In genomic region chr15:83699834-83700592, GRCm38 (mm10) we compare ENCODE assay signal across 16 mouse cellular contexts. TPM values are rescaled to one million over a fixed set of nuclear protein-coding genes. Genes with fewer than 3 reads are reported as not detected.
DNase-seq lines count a peak whose midpoint lies in the region; ATAC-seq lines count a peak whose summit lies in the region.
"Had no signal": no experiment of that assay in that cellular context is flagged by ENCODE, and none has a peak within 500 bp of the region (broad histone marks: within the 10 kb centered on the region; RNA-seq: fewer than 3 reads in every experiment).

No protein-coding gene starts in this region.

- H3K27ac ChIP-seq in neural tube, embryonic 11.5 days (ENCODE audit: low read depth, low read length) = no peak overlapping the region
- H3K27ac ChIP-seq in neural tube, embryonic 15.5 days (replicated peaks) = no peak overlapping the region
- H3K27ac ChIP-seq in forebrain, embryonic 10.5 days = peak overlapping the region; percentile 81
- peak overlapping the region; percentile 86 for H3K27ac ChIP-seq in limb, embryonic 10.5 days

- no peaks in the 10 kb centered on the region for H3K9me3 ChIP-seq in neural tube, embryonic 11.5 days (ENCODE audit: control insufficient read depth, low read length)
- H3K9me3 ChIP-seq in neural tube, embryonic 15.5 days (replicated peaks) = no peaks in the 10 kb centered on the region
- H3K9me3 ChIP-seq in forebrain, embryonic 10.5 days = peaks cover 18% of the 10 kb centered on the region
- 0 out of 2 replicates have a peak, but pooled peaks cover 4% of the 10 kb centered on the region for H3K9me3 ChIP-seq in limb, embryonic 10.5 days (replicated peaks)

- H3K9ac ChIP-seq in neural tube, embryonic 11.5 days (ENCODE audit: low read length) = no peak overlapping the region
- H3K9ac ChIP-seq in neural tube, embryonic 15.5 days (replicated peaks) = no peak overlapping the region

- peak; percentile 44 for DNase-seq in neural tube, embryonic 11.5 days (ENCODE audit: low spot score)
- DNase-seq in forebrain, embryonic 10.5 days (ENCODE audit: extremely low spot score, low spot score) = peak; percentile 55
- DNase-seq in limb, embryonic 10.5 days (ENCODE audit: low spot score) = peak; percentile 74
- peak; percentile 25 for DNase-seq in retina, embryonic 14.5 days (ENCODE audit: low spot score)
- DNase-seq in cerebellum, postnatal 14 days = no peak
- no peak for DNase-seq in right cerebral cortex, adult 2 months (ENCODE audit: low spot score in 2 of 2)
- no peak for DNase-seq in cerebellum, postnatal 4 days (ENCODE audit: low spot score in 2 of 2)
- DNase-seq: adrenal gland, postnatal 10 days; cerebellum, adult 11-12 months; kidney, postnatal 10 days; lung, adult 18-20 months; thymus, postnatal 4 days had no signal

- H3K4me1 ChIP-seq in neural tube, embryonic 11.5 days (ENCODE audit: control insufficient read depth, insufficient read depth, low read length) = peaks cover 31% of the 10 kb centered on the region
- H3K4me1 ChIP-seq in neural tube, embryonic 15.5 days = peaks cover 34% of the 10 kb centered on the region
- H3K4me1 ChIP-seq in forebrain, embryonic 10.5 days = peaks cover 75% of the 10 kb centered on the region
- H3K4me1 ChIP-seq in limb, embryonic 10.5 days = peaks cover 71% of the 10 kb centered on the region
- H3K4me1 ChIP-seq: megakaryocyte, embryonic 14.5 days had no signal

- WGBS in neural tube, embryonic 11.5 days = 22% methylated on average over 11 of the region's 11 CpGs
- 26% methylated on average over 11 of the region's 11 CpGs for WGBS in neural tube, embryonic 15.5 days
- WGBS in forebrain, embryonic 10.5 days = 6% methylated on average over 11 of the region's 11 CpGs
- 16% methylated on average over 11 of the region's 11 CpGs for WGBS in limb, embryonic 10.5 days

- no peaks in the 10 kb centered on the region for H3K27me3 ChIP-seq in neural tube, embryonic 11.5 days (ENCODE audit: control insufficient read depth, insufficient read depth, low read length)
- no peaks in the 10 kb centered on the region; the same call in 1 of the 2 replicates for H3K27me3 ChIP-seq in neural tube, embryonic 15.5 days (replicated peaks)
- peaks cover 59% of the 10 kb centered on the region for H3K27me3 ChIP-seq in forebrain, embryonic 10.5 days (ENCODE audit: poor library complexity, severe bottlenecking)
- no peaks in the 10 kb centered on the region for H3K27me3 ChIP-seq in limb, embryonic 10.5 days (ENCODE audit: low read depth, poor library complexity, severe bottlenecking)

- H3K36me3 ChIP-seq in neural tube, embryonic 11.5 days (ENCODE audit: control insufficient read depth, insufficient read depth, low read length) = peaks cover 6% of the 10 kb centered on the region
- H3K36me3 ChIP-seq in neural tube, embryonic 15.5 days = no peaks in the 10 kb centered on the region
- H3K36me3 ChIP-seq in forebrain, embryonic 10.5 days (replicated peaks) = peaks cover 73% of the 10 kb centered on the region
- H3K36me3 ChIP-seq in limb, embryonic 10.5 days = peaks cover 86% of the 10 kb centered on the region

- ATAC-seq in neural tube, embryonic 11.5 days (ENCODE audit: insufficient read depth, low FRiP score, low TSS enrichment) = no peak
- no peak for ATAC-seq in neural tube, embryonic 15.5 days (ENCODE audit: low FRiP score)
- ATAC-seq: CD4-positive, CD25-positive, alpha-beta regulatory T cell, adult 4 months; Patski had no signal

- H3K4me2 ChIP-seq in neural tube, embryonic 11.5 days (ENCODE audit: low read depth) = no peak overlapping the region
- no peak overlapping the region for H3K4me2 ChIP-seq in neural tube, embryonic 15.5 days

- no peak overlapping the region for H3K4me3 ChIP-seq in neural tube, embryonic 11.5 days (ENCODE audit: low read depth, low read length)
- H3K4me3 ChIP-seq in neural tube, embryonic 15.5 days (replicated peaks) = no peak overlapping the region
- H3K4me3 ChIP-seq in forebrain, embryonic 10.5 days = peak overlapping the region; percentile 10; the same call in 1 of the 2 replicates
- H3K4me3 ChIP-seq in limb, embryonic 10.5 days = no peak overlapping the region
- H3K4me3 ChIP-seq: megakaryocyte, embryonic 14.5 days had no signal

RNA-seq across cellular contexts. Expression of gene Scube1, which starts 24.8 kb away (rescaled TPM):
- 32.1 and 32.9 TPM in 2 replicates for polyA plus RNA-seq in neural tube, embryonic 11.5 days (2014; fragmentation: Nextera tagmentation; extraction: Ambion mirVana)
- polyA plus RNA-seq in neural tube, embryonic 15.5 days (2015; fragmentation: Nextera tagmentation; extraction: Ambion mirVana) = 9.1 and 10.4 TPM in 2 replicates
- polyA plus RNA-seq in forebrain, embryonic 10.5 days (2016; fragmentation: Nextera tagmentation; extraction: Ambion mirVana) = 58.7 and 68.0 TPM in 2 replicates
- 124 TPM in 2 replicates for polyA plus RNA-seq in limb, embryonic 10.5 days (2016; fragmentation: Nextera tagmentation; extraction: Ambion mirVana)
- polyA plus RNA-seq: CD4-positive, CD25-positive, alpha-beta regulatory T cell, adult 4 months had no signal

Comparison
In these comparisons a context has a peak if more than half of its experiments do, and no peak if none do; other contexts are left out.
1. DNase-seq: peak in neural tube, embryonic 11.5 days (single experiment), forebrain, embryonic 10.5 days (single experiment), limb, embryonic 10.5 days (single experiment) and retina, embryonic 14.5 days (single experiment); none in cerebellum, postnatal 14 days (0 of 2), right cerebral cortex, adult 2 months (0 of 2) and cerebellum, postnatal 4 days (0 of 2).
2. H3K27ac ChIP-seq: peak in forebrain, embryonic 10.5 days (single experiment) and limb, embryonic 10.5 days (single experiment); none in neural tube, embryonic 11.5 days (single experiment) and neural tube, embryonic 15.5 days (single experiment).